Mouse (Mus musculus) lung, postnatal 14 days (tissue): ENCODE measurements around the gene Chdh.

Source experiments
- DNase-seq: peaks from one replicate; pipeline ENCODE4 v3.0.0; 2021

The Chdh gene

DNA sequence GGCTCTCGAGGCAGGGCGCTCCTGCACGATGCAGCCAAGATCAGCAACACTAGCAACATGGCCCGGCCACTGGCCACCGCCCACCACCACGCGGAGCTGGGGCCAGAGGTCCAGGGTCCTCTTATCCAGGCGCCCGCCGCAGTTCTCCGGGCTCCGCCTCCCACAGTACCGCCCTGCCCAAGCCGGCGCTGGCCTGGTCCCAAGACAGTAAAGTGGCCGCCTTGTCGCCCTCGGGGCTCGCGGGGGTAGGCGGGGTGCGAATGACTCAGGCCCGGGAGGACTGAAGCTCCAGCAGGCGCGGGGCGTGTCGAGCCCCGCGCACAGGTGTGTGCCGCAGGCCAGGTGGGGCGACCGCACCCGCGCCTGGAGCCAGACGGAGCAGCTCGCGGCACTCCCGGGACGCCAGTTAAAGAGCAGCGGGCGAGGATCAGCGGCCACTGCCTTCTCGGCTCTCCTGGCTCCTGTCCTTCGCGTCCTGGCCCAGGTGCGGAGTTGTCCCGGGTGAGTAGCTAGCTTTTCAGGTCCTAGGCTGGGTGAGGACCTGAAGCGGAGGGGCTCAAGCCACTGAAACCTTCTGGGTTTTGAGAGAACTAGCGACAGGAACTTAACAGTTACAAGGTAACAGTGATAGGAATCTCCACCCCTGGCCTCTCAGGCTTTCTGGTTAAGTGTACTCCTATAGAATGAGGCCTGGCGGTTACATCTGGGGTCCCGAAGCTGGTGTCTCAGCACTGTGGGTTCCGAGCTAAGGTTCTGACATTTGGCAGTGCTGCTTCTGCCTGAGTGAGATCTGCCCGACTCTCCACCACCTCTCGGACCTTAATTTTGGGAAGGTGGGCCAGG is at the start of gene Chdh, which contains the start of gene Il17rb:
Gene Chdh (plus strand): TSS at position 291 of the 843 bp plus-strand sequence.
Gene Il17rb (minus strand): TSS at position 164 of the 843 bp plus-strand sequence.
- peak; percentile 63 for DNase-seq

DNA sequence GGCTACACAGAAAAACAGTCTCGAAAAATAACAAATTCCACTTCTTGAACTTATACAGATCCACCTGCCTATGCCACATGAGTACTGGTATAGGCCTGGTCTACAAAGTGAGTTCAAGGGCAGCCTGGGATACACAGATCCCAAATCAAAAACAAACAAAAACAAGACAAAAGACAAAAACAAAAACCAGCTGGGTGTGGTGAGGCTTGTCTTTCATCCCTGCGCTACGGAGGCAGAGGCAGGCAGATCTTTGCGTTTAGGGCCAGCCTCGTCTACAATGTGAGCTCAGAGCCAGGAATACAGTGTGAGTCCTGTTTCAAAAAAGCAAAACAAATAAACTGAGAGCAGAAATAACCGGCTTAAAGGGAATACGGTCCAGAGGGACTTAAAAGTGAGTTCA is 41.2 kb upstream of the Chdh start:
- no peak for DNase-seq

DNA sequence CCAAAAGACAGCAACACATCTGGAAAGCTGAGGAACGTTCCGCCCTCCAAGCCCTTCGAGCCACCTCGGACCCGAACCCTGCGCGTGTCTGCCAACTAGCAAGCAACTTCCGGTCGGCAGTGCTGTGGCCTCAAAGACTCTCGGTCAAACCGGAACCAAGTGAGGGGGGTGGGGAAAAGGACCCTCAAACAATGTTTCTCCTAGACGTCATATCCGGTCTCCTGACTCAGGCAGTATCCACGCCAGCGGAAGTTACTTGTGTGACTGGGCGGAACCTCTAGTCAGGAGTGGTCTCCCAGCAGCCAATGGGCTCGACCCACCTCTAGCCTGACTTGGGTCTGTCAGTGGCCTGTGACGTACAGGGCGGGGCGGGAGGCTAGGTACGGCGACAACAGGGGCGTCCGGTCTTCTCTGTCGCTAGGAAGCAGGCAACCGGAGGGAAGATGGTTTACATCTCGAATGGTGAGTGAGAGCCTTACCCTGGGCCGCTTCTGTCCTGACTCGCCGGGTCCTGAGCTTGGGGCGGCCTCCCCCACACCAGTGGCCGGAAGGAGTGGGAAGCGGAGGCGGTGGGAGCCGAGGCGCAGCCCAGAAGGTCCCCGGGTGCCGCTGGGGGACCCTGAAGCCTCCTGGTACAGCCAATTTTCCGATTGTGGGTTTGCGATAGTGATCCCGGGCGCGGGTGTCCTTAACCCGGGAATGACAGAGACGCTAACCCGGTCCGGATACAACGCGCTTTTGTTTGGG is 40.6 kb upstream of the Chdh start, which contains the start of gene Selenok:
Gene Selenok (plus strand): TSS at position 234 of the 747 bp plus-strand sequence.
- DNase-seq, result peak; percentile 94

DNA sequence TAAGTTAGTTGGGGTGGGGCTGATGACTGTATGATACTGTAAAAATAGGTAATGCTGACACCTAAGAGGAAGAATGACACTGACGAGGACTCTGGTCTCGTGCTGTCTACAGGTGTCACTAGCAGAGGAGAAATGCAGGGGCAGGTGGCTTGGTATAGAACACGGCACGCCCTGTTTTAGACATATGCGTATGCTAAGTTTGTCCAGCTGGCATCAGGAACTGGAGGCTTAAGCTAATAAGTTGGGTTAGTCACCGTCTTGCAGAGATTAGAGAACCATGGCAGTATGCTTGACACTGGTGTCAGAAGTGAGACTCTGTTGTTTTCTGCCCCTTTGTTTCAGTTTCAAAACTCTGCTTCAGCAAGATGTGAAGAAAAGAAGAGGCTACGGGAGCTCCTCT is 37.4 kb upstream of the Chdh start:
- no peak for DNase-seq

DNA sequence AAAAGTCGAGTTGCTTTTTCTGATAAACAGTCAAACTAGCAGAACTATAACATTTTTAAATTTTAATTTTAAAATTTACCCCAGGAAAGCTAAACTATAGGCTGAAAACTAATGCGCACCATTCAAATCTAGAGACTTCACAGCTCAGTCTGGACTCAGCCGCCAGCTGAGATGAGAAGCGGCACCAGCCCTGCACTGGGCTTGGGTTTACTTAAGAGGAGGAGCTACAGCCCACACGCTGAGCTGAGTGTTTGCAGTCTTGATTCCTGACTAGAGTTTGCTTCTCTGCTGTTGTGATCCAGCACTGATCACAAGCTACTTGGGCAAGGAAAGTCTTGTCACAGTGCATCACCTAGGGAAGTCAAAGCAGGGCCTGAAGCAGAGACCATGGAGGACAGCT is 36.8 kb upstream of the Chdh start:
- no peak for DNase-seq

DNA sequence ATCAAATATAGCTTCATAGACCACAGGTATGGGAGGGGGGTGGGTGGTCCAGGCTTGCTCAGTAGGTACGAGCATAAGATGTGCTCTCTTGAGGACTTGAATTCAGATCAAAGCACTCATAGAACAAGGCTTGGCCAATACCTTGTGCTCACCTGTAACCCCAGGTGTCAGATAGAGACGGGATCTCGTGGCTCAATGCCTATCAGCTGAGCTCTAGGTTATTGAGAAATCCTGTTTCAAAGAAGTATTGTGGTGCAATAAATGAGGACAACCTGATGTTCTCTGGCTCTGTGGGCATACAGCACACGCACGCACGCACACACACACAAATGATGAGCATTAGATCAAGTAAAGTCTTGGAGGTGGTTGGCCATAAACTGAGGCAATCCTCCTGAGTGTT is 31.9 kb upstream of the Chdh start:
- no peak for DNase-seq

DNA sequence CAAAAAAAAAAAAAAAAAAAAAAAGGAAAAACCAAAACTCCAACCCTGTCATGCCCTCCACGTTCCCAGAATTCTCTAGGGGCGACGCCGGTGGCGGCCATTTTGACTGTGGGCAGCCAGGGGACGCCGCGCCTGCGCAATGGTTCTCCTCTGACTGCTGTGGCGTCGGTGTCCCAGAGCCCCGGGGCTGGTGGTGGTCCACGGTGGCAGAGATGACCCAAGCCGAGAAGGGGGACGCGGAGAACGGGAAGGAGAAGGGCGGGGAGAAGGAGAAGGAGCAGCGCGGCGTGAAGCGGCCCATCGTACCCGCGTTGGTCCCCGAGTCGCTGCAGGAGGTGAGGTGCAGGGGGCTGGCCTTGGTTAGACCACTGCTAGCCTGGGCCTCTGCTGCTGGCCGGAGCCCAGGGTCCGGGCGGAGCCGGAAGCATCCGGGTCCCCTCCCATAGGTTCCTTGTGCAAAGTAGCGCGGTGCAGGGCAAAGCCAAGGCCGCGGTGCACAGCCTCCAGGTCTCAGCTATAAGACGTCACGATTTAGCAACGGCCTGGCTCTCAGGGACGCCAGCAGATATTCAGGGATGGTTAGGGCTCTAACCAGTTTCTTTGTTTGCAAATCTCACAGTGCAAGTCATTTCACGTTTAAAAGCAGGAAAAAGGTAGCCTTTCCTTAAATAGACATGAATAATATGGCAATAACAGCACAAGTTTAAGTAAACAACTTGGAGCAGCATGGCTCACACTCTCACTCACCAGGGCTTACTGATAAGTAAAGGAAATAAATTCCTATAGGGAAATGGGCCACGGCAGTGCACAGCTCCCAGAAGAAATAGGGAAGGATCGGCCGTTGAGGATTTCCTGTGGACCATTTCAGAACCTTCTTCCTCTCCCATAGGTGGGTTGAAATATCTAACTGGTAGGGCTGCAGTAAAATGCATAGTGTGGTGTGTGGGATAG is 30.3 kb upstream of the Chdh start, which contains the start of gene Actr8:
Gene Actr8 (plus strand): TSS at position 84 of the 951 bp plus-strand sequence.
- DNase-seq, result peak; percentile 96

DNA sequence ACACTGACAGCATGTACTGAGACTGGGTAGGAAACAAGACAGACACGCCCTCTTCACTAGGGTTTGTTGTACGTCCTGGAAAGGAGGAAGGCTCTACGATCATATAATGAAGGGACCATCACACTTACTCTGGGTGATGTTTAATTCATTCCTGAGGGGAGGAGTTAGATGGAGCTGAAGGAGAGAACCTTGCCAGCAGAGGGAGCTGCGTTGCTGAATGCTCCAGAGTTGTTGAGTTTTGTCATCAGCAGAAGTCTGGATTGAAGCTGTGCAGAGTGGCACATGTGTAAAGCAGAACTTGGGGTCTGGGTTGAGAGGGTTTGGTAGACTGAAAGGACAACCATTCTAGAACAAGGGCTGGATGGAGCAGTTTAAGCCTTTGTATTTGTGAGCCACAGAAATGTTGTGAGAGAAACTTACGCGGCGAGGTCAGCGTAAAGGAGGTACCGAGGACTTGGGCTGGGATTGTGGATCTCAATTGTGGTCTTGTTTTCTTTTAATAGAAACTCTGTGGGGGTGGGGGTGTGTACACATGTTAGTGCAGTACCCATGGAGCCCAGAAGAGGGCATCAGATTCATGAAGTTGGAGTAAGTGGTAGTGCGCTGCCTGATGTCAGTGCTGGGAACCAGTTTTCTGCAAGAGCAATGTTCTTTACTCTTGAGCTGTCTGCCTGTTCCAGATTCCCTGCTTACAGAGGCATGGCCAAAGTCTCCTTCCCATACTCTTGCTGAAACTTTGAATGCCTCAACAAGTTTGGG is 28.2 kb upstream of the Chdh start:
- DNase-seq, result peak; percentile 28

DNA sequence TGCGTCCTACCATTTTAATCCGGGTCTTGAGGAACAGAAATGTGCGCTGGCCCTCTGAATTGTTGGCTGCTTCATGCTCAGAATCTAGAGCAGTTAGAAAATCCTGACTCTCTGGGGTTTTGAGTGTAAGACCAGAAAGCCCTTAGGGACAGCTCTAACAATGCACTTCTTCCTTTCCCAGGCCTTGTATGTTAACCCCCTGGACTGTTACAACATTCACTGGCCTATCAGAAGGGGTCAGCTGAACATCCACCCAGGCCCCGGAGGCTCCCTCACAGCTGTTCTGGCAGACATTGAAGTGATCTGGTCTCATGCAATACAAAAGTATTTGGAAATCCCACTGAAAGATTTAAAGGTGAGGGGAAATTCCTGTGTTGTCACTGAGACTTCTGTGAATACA is 22.7 kb upstream of the Chdh start:
- no peak for DNase-seq

DNA sequence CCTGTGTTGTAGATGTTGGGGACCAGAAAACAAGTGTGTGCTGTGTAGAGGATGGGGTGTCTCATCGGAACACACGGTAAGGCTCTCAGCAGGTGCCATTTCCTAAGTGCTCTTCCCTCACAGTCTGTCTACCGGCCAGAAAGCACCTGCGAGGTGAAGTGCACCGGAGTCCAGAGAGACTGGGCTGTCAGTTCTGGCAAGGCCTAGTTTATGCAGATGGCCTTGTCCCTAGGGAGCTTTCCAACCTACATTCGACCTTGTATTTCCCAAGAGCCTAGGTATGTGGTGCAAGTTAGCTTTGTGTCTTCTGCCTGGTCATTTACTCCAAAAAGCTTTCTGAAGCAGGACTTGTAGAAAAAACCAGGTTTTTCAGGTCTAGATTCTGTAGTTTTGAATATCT is 21.5 kb upstream of the Chdh start:
- no peak for DNase-seq

DNA sequence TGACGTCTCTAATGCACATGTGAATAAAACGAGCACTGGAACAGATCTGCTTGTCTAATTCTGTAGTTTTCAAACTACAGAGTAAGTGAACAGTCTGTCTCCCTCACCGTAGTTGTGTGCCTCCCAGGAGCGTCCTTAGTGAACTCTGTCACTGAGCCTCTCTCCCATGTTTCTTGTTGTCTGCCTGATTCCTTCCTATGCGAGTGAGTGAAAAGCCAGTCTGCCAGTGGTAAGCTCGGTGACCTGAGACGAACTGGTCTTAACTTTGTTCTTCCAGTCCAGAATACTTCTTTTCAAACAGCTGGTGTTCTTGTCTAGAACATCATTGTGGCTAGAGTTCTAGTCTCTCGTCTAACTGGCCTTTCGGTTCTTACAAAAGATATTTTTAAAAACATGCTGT is 21.1 kb upstream of the Chdh start:
- DNase-seq, result no peak

DNA sequence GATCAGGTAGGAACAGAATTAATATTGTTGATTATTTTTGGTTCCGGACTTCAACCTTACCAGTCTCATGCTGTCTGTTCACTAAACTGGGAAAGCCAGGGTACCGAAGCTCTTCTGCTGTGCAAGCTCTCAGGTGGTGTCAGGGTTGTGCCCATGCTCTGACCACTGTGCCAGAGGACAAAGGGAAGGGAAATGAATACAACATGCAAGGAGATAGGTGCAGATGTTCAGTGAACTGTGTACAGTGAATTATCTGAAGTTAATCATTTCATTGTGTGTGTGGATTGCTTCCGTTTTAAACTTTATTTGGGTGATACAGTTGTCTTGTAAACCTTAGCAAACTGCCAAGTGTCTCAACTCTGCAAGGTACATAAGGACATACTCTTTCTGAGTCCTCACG is 20.5 kb upstream of the Chdh start:
- DNase-seq, result no peak

DNA sequence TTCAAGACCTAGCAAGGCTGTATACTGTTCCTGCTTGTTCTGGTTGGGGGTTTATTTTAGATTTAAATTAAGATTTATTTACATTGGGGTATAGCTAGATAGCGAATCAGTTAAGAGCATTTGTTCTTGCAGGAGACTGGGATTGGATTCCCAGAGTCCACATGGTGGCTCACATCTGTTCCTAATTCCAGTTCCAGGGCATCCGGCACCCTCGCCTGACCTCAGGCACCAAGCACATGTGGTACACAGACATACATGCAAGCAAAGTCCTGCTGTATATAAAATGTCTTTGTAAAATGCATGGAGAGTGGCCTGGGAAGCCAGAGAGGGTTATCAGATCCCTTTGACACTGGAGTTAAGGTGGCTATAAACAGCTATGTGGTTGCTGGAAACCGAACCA is 13.8 kb upstream of the Chdh start:
- DNase-seq, result no peak

DNA sequence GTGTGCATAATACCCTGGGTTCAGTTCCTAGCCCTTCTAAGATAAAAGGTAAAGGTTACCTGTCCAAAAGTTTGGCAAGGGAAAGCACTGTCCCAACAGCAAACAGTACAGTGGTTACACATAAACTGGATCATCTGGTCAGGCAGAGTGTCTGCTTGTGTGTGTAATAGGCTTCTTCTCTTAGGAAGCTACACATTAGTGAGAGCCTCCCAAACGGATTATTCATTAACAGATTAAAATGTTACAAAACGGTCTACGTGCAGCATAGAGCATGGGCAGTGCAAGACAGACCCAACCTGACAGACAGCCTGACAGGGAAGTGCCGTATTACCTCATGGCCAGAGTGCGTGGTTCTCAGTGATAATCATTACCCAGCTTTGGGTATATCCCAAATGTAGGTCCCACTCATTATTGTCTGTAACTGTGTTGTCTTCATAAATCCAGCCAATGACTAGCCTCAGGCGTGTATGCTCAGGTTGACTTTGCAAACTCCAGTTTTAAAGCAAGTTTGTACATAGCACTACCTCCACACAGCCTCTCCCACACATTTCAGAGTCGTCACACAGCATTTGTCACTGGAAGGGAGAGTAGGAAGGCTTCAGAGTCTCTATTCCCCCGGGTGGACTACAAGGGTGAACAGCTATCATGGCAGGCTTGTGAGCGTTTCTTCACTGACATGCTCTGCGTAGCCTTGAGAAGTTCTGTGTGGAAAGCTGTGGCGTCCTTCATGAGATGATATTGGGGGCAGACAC is 12.6 kb upstream of the Chdh start:
- no peak for DNase-seq

DNA sequence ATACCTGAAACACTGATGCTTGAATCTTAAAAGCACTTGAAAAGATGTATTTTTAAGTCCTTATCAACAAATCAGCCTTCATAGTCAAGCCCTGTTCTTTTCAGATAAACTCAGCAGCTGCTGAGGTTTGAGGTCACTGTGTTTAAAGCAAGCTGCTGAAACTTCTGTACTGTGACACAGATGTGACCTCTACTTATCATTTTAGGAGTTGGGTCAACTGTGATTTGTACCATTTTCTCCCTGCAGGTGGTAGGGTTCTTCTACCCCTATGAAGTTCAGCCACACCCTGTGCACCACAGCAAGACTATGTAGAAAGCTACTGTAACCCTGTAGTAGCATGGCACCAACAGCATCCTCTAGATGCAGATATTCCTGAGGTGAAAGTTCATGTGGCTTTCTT is 11.5 kb upstream of the Chdh start:
- DNase-seq, result no peak

DNA sequence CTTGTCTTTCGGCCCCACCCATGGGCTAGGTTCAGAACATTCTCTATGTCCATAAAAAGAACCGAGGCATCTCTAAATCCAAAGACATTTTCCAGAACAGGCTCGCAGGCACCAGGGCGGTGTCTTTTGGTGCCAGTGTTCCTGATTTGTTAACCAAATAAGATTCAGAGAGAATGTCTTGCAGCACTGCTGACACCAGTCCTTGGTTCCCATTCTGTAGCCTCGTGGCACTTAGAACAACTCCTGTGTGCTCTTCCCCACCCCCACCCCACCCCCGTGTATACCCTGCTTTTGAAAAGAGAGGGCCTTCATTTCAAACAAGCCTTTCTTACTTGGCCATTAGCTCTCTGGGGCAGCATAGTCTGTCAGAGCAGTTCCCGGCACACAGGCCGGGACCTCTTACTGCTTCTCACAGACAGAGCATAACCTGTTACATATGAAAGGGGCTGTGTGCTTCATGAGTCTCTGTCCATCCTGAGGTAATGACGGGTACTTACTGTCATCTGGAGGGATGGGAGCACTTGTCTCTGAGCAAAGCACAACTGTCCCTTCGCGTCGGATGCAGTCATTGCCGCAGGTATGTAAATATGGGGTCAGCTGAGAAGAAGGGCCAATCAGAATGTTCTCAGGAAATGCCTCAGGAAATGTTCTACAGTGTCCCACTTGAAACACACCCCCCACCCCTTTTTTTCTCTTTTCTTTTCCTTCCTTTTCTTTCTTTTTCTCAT is 9.9 kb upstream of the Chdh start:
- DNase-seq, result no peak

DNA sequence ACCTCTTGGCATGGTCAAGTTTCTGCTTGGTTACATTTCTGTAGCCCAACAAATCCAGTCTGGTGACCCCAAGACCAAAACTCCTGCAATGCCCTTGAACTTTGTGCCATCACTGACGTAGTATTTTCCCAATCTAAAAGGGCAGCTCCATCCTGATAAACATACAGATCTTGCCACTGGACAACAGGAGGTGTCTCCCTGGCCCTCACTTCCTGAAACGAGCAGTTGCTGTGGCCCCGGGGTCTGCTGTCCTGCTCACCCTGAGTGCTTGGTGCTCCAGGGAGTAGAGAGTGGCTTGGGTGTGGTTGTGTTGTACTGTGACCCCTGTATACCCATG is 9.4 kb upstream of the Chdh start:
- DNase-seq, result no peak

DNA sequence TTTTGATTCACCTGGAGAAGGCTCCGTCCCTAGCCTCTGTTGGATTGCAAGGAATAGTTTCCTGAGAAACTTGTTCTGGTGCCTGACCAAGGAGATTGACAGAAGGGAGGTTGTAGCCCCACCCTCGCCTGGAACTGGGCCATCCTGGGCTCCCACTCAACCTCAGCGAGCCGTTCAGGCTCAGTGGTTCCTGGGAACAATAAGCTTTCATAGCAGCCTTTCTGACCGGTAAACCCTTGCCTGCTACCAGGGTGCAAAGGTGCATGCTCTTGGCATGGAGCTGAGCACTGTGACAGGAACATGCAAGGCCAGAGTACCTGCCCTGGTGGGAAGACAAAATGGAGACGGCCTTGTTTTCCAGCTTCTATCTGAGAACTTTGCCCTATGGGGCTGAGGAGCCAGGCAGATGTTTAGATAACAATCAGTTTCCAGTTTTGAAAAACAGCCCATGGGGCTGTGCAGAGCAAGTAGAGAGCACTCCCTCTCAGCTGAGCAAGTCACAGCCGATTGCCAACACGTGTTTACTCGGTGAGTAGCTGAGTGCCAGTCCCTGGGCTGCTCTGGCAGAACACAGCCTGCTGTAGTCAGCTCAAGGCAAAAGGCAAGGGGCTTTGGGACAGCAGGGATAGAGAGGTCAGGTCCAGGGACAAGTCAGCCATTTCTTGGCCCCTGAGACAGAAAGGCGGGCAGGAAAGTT is 1.2 kb downstream of the Chdh start:
- DNase-seq, result peak; percentile 55

DNA sequence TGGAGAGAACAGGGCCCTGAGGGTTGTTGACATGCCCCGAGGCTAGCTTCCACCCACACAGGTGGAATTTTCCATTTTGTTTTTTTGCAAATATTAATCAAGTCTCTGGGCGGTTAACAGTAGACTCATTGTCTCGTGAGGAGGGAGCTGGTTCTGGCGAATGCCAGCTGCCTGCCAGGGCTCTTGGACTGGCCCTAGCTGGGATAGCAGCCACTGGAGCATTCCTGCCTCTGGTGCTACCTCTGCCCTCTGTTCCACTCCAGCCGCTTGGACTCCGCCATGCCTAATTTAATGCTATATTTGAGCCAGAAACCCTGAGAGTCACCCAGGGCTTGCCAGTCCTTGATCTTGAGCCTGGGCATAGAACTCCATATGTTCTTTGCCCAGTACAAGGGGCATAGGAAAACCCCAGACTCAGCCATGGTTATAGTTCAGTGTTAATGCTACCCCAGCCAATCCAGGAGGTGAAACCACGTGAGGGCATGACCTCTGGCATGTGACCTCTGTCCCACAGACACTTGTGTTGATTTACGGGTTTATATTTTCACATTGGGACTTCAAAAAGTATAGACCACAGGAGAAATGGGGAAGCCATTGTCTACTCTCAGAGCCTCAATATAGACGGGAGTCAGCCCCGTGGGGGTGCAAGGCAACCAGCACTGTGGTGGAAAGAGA is 3.2 kb downstream of the Chdh start:
- DNase-seq, result no peak

DNA sequence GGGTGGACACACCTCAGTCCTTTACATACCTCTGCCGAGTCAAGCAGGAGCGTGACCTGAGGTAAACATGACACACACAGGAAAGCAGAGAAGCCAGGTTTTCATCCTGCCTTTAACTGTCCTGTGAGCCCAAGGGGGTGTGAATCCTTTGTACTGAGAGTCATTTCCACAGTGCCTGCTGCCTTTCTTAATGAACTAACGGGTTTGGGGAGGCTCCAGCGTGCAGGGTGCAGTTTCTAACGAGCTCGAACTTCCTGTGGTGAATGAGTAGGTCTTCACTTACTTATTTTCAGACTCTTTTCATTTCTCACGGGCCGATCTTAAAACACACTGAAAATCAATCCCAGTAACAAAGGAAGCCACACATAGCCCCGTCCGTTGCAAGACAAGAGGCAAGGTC is 5.7 kb downstream of the Chdh start:
- DNase-seq, result no peak
